Mouse (Mus musculus) hindbrain, embryonic 11.5 days (tissue): ENCODE data around the gene Rabgap1l. TPM values are rescaled to one million over a fixed set of nuclear protein-coding genes. Genes with fewer than 3 reads are reported as not detected.

Source experiments
- ATAC-seq: fragments of 200-750 bp; cut with Nextera tagmentation; 2 replicates; pipeline ENCODE4 v1.8.0; 2017; ENCODE audit warnings: mild to moderate bottlenecking, moderate TSS enrichment, moderate library complexity; ENCODE audit not compliant: low FRiP score
- DNase-seq: peaks from one replicate; pipeline ENCODE4 v3.0.0-alpha.2; 2015; ENCODE audit warnings: low spot score
- H3K27ac ChIP-seq: fragments of 300-500 bp; sonication (generic); 2 replicates; pipeline ENCODE4 v1.5.1; 2014; ENCODE audit warnings: mild to moderate bottlenecking, low read depth, low read length
- H3K27me3 ChIP-seq: fragments of 300-500 bp; sonication (generic); 2 replicates; pipeline ENCODE4 v1.6.1; 2014; ENCODE audit warnings: mild to moderate bottlenecking, low read length, moderate library complexity, mixed read lengths; ENCODE audit not compliant: control insufficient read depth, insufficient read depth
- H3K36me3 ChIP-seq: fragments of 300-500 bp; sonication (generic); 2 replicates; pipeline ENCODE4 v1.6.1; 2014; ENCODE audit warnings: mild to moderate bottlenecking, low read length, moderate library complexity, mixed read lengths; ENCODE audit not compliant: control insufficient read depth, insufficient read depth
- H3K4me1 ChIP-seq: fragments of 300-500 bp; sonication (generic); replicated peaks from 2 replicates; pipeline ENCODE4 v1.6.1; 2014; ENCODE audit warnings: low read length, mixed read lengths; ENCODE audit not compliant: control insufficient read depth, insufficient read depth
- H3K4me2 ChIP-seq: fragments of 300-500 bp; sonication (generic); replicated peaks from 2 replicates; pipeline ENCODE4 v1.6.1; 2014; ENCODE audit warnings: mild to moderate bottlenecking, low read depth, low read length
- H3K4me3 ChIP-seq: fragments of 300-500 bp; sonication (generic); 2 replicates; pipeline ENCODE4 v1.5.1; 2014; ENCODE audit warnings: low read depth, low read length
- H3K9ac ChIP-seq: fragments of 300-500 bp; sonication (generic); 2 replicates; pipeline ENCODE4 v1.6.1; 2014; ENCODE audit warnings: low read depth, low read length
- H3K9me3 ChIP-seq: fragments of 300-500 bp; sonication (generic); 2 replicates; pipeline ENCODE4 v1.6.1; 2016; ENCODE audit warnings: low read length; ENCODE audit not compliant: control insufficient read depth
- WGBS: fragments of 180-500 bp; shearing (Covaris S2); extraction: QIAGEN DNeasy Blood & Tissue Kit; methylation state at CpG from one replicate; pipeline ENCODE4 v1.1.7; 2014; 5-methylcytosine and 5-hydroxymethylcytosine counted together
- polyA plus RNA-seq: library from polyadenylated mRNA; unstranded; fragments of >200 nt; fragmentation: Nextera tagmentation; extraction: Ambion mirVana; gene quantifications from 2 replicates; pipeline ENCODE4 v1.2.1, GENCODE M21; 2014

Gene Rabgap1l
- polyA plus RNA-seq, 1 experiment from 2014 or later: 20.0 TPM

- ATAC-seq: no peak
- no peak overlapping the region for H3K27ac ChIP-seq
- 82% methylated on average over 7 of the region's 7 CpGs for WGBS
- H3K36me3 ChIP-seq: no peaks in the 10 kb centered on the region
- H3K4me3 ChIP-seq: no peak overlapping the region
- H3K9ac ChIP-seq: no peak overlapping the region
- no peak overlapping the region for H3K4me2 ChIP-seq
- no peaks in the 10 kb centered on the region for H3K9me3 ChIP-seq
- DNase-seq: no peak
- H3K27me3 ChIP-seq: no peaks in the 10 kb centered on the region
- H3K4me1 ChIP-seq: no peaks in the 10 kb centered on the region
Observed at GRCm38 (mm10) chr1:160273133-160273743, 519.8 kb downstream of the Rabgap1l start.

DNA sequence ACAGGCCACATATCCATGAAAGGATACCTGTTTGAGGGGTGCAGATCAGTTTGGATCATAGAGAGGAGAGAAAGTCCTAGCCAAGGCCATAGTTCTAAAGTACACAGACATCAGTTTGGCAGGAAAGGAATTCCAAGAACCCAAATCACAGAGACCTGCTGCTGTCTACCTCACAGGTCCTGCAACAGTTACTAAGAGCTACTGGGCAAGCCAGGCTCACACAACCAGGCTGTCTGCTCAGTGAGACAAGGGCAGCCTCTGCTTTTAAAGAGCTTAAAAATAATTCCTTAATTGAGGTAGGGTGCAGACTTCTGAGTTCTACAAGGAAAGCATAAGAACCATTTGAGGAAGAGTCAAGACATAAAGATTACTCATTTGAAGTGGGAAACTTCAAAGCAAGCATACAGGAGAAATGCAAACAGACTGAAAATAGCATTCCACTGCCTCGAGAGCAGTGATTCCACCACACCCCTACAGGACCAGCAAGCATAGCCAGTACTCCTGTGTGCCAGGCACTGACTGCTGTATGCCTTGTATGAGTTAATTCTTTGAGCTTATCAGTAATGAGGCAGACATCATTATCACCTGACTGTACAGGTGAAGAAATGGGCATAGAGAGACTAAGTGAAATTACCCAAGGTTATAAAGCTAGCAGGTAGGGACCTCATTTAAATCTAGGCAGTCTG is 521.6 kb downstream of the Rabgap1l start:
- no peaks in the 10 kb centered on the region for H3K4me1 ChIP-seq
- no peak for DNase-seq
- no peaks in the 10 kb centered on the region for H3K36me3 ChIP-seq
- H3K9me3 ChIP-seq: no peaks in the 10 kb centered on the region
- ATAC-seq: no peak
- WGBS: 59% methylated on average over 1 of the region's 1 CpGs
- no peak overlapping the region for H3K4me3 ChIP-seq
- H3K27ac ChIP-seq: no peak overlapping the region
- no peak overlapping the region for H3K4me2 ChIP-seq
- no peak overlapping the region for H3K9ac ChIP-seq
- no peaks in the 10 kb centered on the region for H3K27me3 ChIP-seq

GRCm38 (mm10) chr1:160268322-160268721 is 524.7 kb downstream of the Rabgap1l start:
- Histone ChIP-seq H3K27me3 (no peaks in the 10 kb centered on the region), H3K4me3 (no peak overlapping the region), H3K27ac (no peak overlapping the region), H3K4me2 (no peak overlapping the region), H3K36me3 (no peaks in the 10 kb centered on the region), H3K9me3 (no peaks in the 10 kb centered on the region), H3K4me1 (no peaks in the 10 kb centered on the region), H3K9ac (no peak overlapping the region)
- no peak for ATAC-seq
- WGBS: 88% methylated on average over 3 of the region's 3 CpGs
- no peak for DNase-seq

- no peaks in the 10 kb centered on the region for H3K27me3 ChIP-seq
- DNase-seq (no peak), ATAC-seq (no peak)
- no peaks in the 10 kb centered on the region for H3K36me3 ChIP-seq
- WGBS: 89% methylated on average over 16 of the region's 16 CpGs
- no peaks in the 10 kb centered on the region for H3K4me1 ChIP-seq
- H3K4me2 ChIP-seq: no peak overlapping the region
- H3K27ac ChIP-seq: no peak overlapping the region
- no peak overlapping the region for H3K9ac ChIP-seq
- H3K4me3 ChIP-seq: no peak overlapping the region
- no peaks in the 10 kb centered on the region for H3K9me3 ChIP-seq
Observed at GRCm38 (mm10) chr1:160263630-160264346, 529.2 kb downstream of the Rabgap1l start.

DNA sequence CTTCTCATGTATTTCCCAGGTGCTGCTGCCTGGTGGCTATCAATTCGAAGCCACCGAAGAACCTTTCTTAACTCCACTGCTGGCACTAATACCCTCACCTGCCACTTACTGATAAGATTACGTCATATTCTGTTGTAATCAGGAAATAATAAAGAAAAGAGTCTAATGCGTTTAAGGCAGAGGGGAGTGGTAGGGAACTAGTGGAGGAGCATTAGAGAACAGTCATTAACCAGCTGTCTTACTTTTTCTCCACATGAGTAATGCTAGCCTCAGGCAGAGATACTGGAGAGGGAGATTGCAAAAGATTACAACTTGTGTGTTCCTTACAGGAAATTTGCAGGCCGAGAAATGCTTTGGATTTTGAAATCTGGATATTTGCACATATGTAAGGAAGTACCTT is 530.0 kb downstream of the Rabgap1l start:
- Histone ChIP-seq H3K9me3 (no peaks in the 10 kb centered on the region), H3K27me3 (no peaks in the 10 kb centered on the region), H3K36me3 (no peaks in the 10 kb centered on the region), H3K27ac (no peak overlapping the region), H3K4me2 (no peak overlapping the region), H3K4me1 (no peaks in the 10 kb centered on the region), H3K9ac (no peak overlapping the region), H3K4me3 (no peak overlapping the region)
- no peak for ATAC-seq
- 86% methylated on average over 5 of the region's 5 CpGs for WGBS
- DNase-seq: no peak

DNA sequence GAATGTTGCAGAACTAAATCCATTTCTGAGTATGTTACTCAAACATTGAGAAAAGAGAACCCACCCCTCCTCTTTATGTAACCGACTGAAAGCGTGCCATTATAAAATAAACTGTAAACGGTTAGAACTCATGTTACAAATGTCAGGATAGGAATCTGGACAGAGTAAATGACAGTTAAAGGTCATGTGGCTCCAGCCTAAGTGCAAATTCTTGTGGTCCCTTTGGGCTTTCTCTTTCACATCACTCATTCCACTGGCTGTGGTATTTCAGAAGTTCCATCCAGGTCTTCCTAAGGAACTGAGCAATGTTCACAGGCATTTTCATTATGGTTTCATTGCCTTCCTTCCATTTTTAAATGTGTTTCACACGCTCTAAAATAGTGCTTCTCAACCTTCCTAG is 530.6 kb downstream of the Rabgap1l start:
- Histone ChIP-seq H3K27ac (no peak overlapping the region), H3K27me3 (no peaks in the 10 kb centered on the region), H3K36me3 (no peaks in the 10 kb centered on the region), H3K9ac (no peak overlapping the region), H3K4me1 (no peaks in the 10 kb centered on the region), H3K9me3 (no peaks in the 10 kb centered on the region), H3K4me3 (no peak overlapping the region), H3K4me2 (no peak overlapping the region)
- no peak for DNase-seq
- ATAC-seq: no peak
- WGBS: 74% methylated on average over 4 of the region's 4 CpGs

DNA sequence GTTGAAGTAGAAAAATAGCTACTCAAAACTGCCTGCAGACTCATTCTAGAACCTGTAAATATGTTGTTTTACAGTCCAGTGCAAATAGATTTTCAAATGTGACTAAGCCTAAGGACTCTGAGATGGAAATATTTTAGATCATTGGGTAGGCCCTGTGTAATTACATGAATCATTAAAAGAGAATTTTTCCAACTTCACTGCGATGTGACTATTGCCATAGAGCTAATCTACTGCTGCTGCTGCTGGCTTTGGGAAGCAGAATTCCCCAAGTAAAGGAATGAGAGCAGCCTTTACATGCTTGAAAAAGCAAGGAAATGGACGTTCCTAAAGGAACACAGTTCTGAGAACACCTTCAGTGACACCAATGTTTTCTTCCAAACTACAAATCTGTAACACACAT is 531.2 kb downstream of the Rabgap1l start:
- H3K27ac ChIP-seq: no peak overlapping the region
- H3K36me3 ChIP-seq: no peaks in the 10 kb centered on the region
- ATAC-seq (no peak), DNase-seq (no peak)
- H3K4me2 ChIP-seq: no peak overlapping the region
- no peaks in the 10 kb centered on the region for H3K4me1 ChIP-seq
- H3K9me3 ChIP-seq: no peaks in the 10 kb centered on the region
- no peak overlapping the region for H3K9ac ChIP-seq
- H3K4me3 ChIP-seq: no peak overlapping the region
- no peaks in the 10 kb centered on the region for H3K27me3 ChIP-seq
- 75% methylated on average over 2 of the region's 2 CpGs for WGBS

DNA sequence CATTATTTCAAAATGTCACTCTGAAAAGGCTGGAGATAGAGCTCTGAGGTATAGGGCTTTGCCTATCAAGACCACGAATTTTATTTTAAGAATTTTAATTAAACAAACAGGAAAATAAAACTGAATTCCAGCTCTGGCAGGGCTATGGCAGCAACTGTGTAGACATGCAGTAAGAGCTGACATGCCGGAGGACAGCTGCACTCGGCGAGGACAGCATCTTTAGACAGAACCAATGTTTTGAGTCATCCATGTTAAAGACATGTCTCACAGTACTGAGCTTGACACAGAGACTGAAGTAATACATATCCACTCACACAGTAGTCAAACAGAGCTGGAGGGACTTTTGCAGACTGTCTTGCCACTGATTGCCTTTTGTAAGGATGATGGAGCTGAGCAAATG is 532.4 kb downstream of the Rabgap1l start:
- ATAC-seq (no peak), DNase-seq (no peak)
- 89% methylated on average over 4 of the region's 4 CpGs for WGBS
- no peak overlapping the region for H3K27ac ChIP-seq
- H3K4me2 ChIP-seq: no peak overlapping the region
- no peaks in the 10 kb centered on the region for H3K27me3 ChIP-seq
- H3K9me3 ChIP-seq: no peaks in the 10 kb centered on the region
- no peaks in the 10 kb centered on the region for H3K4me1 ChIP-seq
- no peaks in the 10 kb centered on the region for H3K36me3 ChIP-seq
- no peak overlapping the region for H3K4me3 ChIP-seq
- H3K9ac ChIP-seq: no peak overlapping the region

DNA sequence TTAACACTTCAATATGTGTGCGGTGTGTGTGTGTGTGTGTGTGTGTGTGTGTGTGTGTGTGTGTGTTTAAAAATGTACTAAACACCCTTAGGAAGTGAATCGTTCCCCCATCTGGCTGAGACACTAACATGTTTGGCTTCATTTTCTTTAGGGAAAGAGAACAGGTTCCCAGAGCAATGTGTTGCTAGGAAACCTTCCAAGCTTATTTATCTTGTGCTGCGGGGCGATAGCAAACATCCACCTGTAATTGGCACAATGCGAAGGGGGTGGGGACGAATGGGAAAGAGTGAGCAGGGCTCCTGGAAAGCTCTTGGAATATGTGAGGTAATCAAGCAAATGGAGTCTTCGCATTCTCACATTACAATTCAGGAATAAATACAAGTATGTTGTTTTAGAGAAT is 533.1 kb downstream of the Rabgap1l start:
- WGBS: 60% methylated on average over 7 of the region's 7 CpGs
- Histone ChIP-seq H3K4me2 (no peak overlapping the region), H3K4me3 (no peak overlapping the region), H3K9ac (no peak overlapping the region), H3K4me1 (no peaks in the 10 kb centered on the region), H3K27ac (no peak overlapping the region), H3K27me3 (no peaks in the 10 kb centered on the region), H3K36me3 (no peaks in the 10 kb centered on the region), H3K9me3 (no peaks in the 10 kb centered on the region)
- DNase-seq (peak; percentile 18), ATAC-seq (no peak)
